Mouse (Mus musculus): ENCODE results near the gene Tns4.

Gene Tns4

GRCm38 (mm10) chr11:99045159-99045889 lies 43.8 kb downstream of the Tns4 start:
- DNase-seq (ENCODE audit: low spot score), result no peak

- DNase-seq (ENCODE audit: low spot score), result no peak
Measured at GRCm38 (mm10) chr11:99044306-99044705, 44.8 kb downstream of the Tns4 start.

- no peak for DNase-seq (ENCODE audit: low spot score)
Measured at GRCm38 (mm10) chr11:99043632-99044031, 45.5 kb downstream of the Tns4 start.

- no peak for DNase-seq (ENCODE audit: low spot score)
Measured at GRCm38 (mm10) chr11:99042834-99043431, 46.2 kb downstream of the Tns4 start.

- no peak for DNase-seq (ENCODE audit: low spot score)
Measured at GRCm38 (mm10) chr11:99041841-99042780, 47.0 kb downstream of the Tns4 start.

- peak; percentile 90 for DNase-seq (ENCODE audit: low spot score)
Measured at GRCm38 (mm10) chr11:99041051-99041729, 47.9 kb downstream of the Tns4 start, which contains the start of gene Igfbp4. Gene Igfbp4, plus strand, starts transcription at chr11:99041244.

GRCm38 (mm10) chr11:99040346-99040974 lies 48.6 kb downstream of the Tns4 start:
- DNase-seq (ENCODE audit: low spot score), result peak; percentile 84

GRCm38 (mm10) chr11:99039782-99040181 lies 49.3 kb downstream of the Tns4 start:
- DNase-seq (ENCODE audit: low spot score), result peak; percentile 97

GRCm38 (mm10) chr11:99036254-99036653 lies 52.9 kb downstream of the Tns4 start:
- no peak for DNase-seq (ENCODE audit: low spot score)

GRCm38 (mm10) chr11:99035350-99035749 lies 53.8 kb downstream of the Tns4 start:
- DNase-seq (ENCODE audit: low spot score), result peak; percentile 54

- DNase-seq (ENCODE audit: low spot score), result no peak
Measured at GRCm38 (mm10) chr11:99026899-99027440, 62.1 kb downstream of the Tns4 start.

GRCm38 (mm10) chr11:99025878-99026277 lies 63.2 kb downstream of the Tns4 start:
- DNase-seq (ENCODE audit: low spot score), result no peak

GRCm38 (mm10) chr11:99024468-99025134 lies 64.5 kb downstream of the Tns4 start:
- DNase-seq (ENCODE audit: low spot score), result no peak

GRCm38 (mm10) chr11:99023500-99024467 lies 65.3 kb downstream of the Tns4 start, which contains the start of gene Top2a:
Gene Top2a, minus strand, starts transcription at chr11:99024189.
- DNase-seq (ENCODE audit: low spot score), result peak; percentile 100

GRCm38 (mm10) chr11:99023094-99023493 lies 66.0 kb downstream of the Tns4 start:
- DNase-seq (ENCODE audit: low spot score), result peak; percentile 46

GRCm38 (mm10) chr11:99022384-99022933 lies 66.6 kb downstream of the Tns4 start:
- no peak for DNase-seq (ENCODE audit: low spot score)

- no peak for DNase-seq (ENCODE audit: low spot score)
Measured at GRCm38 (mm10) chr11:99019844-99020243, 69.3 kb downstream of the Tns4 start.

Data from embryo, embryonic 10.5 days (tissue).